Comparison of ENCODE assay signal across 28 mouse cellular contexts in genomic region chr9:40696086-40696485, GRCm38 (mm10). TPM values are rescaled to one million over a fixed set of nuclear protein-coding genes. Genes with fewer than 3 reads are reported as not detected.
"Had no signal": no experiment of that assay in that cellular context is flagged by ENCODE, and none has a peak within 500 bp of the region (broad histone marks: within the 10 kb centered on the region; RNA-seq: fewer than 3 reads in every experiment).

No protein-coding gene starts in this region.

- H3K4me3 ChIP-seq: embryonic facial prominence, embryonic 10.5 days; embryonic facial prominence, embryonic 12.5 days; embryonic facial prominence, embryonic 13.5 days; embryonic facial prominence, embryonic 15.5 days; erythroblast, embryonic 14.5 days; forebrain, embryonic 10.5 days; forebrain, embryonic 12.5 days; forebrain, embryonic 13.5 days; forebrain, embryonic 15.5 days; gastrocnemius, adult 2 months; heart, adult 2 months; heart, embryonic 10.5 days had no signal

- ATAC-seq: forebrain, embryonic 13.5 days; forebrain, embryonic 14.5 days; forebrain, embryonic 15.5 days; forebrain, embryonic 16.5 days; forebrain, postnatal 0 days had no signal

- H3K36me3 ChIP-seq: embryonic facial prominence, embryonic 15.5 days; forebrain, embryonic 10.5 days; forebrain, embryonic 12.5 days; heart, embryonic 10.5 days had no signal

- H3K27ac ChIP-seq: embryonic facial prominence, embryonic 10.5 days; embryonic facial prominence, embryonic 12.5 days; embryonic facial prominence, embryonic 13.5 days; embryonic facial prominence, embryonic 15.5 days; forebrain, embryonic 10.5 days; forebrain, embryonic 12.5 days; forebrain, embryonic 13.5 days; forebrain, embryonic 15.5 days; gastrocnemius, adult 2 months; heart, adult 2 months; heart, embryonic 10.5 days had no signal

- H3K4me2 ChIP-seq: embryonic facial prominence, embryonic 12.5 days; embryonic facial prominence, embryonic 13.5 days; embryonic facial prominence, embryonic 15.5 days; forebrain, embryonic 12.5 days; forebrain, embryonic 13.5 days; forebrain, embryonic 15.5 days had no signal

- DNase-seq: embryo, embryonic 11 days; forebrain, postnatal 0 days; gastrocnemius, adult 2 months; gastrocnemius, postnatal 10 days; gastrocnemius, postnatal 14 days; gastrocnemius, postnatal 25 days; gastrocnemius, postnatal 36 days; heart, adult 11 months; heart, adult 18-20 months; heart, adult 2 months had no signal

- H3K9ac ChIP-seq: embryonic facial prominence, embryonic 12.5 days; embryonic facial prominence, embryonic 13.5 days; embryonic facial prominence, embryonic 15.5 days; forebrain, embryonic 12.5 days; forebrain, embryonic 13.5 days; forebrain, embryonic 15.5 days; forebrain, postnatal 0 days had no signal

- H3K9me3 ChIP-seq: embryonic facial prominence, embryonic 10.5 days; embryonic facial prominence, embryonic 12.5 days; embryonic facial prominence, embryonic 15.5 days; forebrain, embryonic 10.5 days; forebrain, embryonic 12.5 days; forebrain, embryonic 13.5 days; forebrain, embryonic 15.5 days; heart, embryonic 10.5 days had no signal

- H3K27me3 ChIP-seq: embryonic facial prominence, embryonic 12.5 days; embryonic facial prominence, embryonic 13.5 days; embryonic facial prominence, embryonic 15.5 days; forebrain, embryonic 12.5 days; forebrain, embryonic 13.5 days; forebrain, embryonic 15.5 days had no signal

RNA-seq across cellular contexts. Expression of gene Clmp, which starts 10.3 kb away (rescaled TPM):
- polyA plus RNA-seq: erythroblast, embryonic 14.5 days had no signal

RNA-seq across cellular contexts. Expression of gene Gm21915, which starts 25.7 kb away (rescaled TPM):
- polyA plus RNA-seq: cortical plate, adult 2 months; embryonic facial prominence, embryonic 10.5 days; embryonic facial prominence, embryonic 11.5 days; embryonic facial prominence, embryonic 12.5 days; embryonic facial prominence, embryonic 13.5 days; embryonic facial prominence, embryonic 14.5 days; embryonic facial prominence, embryonic 15.5 days; erythroblast, embryonic 14.5 days; forebrain, embryonic 10.5 days; forebrain, embryonic 11.5 days; forebrain, embryonic 12.5 days; forebrain, embryonic 13.5 days; forebrain, embryonic 14.5 days; forebrain, embryonic 15.5 days; forebrain, embryonic 16.5 days; forebrain, postnatal 0 days; frontal cortex, adult 2 months; gonadal fat pad, adult 2 months; heart, adult 2 months; heart, embryonic 10.5 days had no signal
